Mouse (Mus musculus): ENCODE results near the gene Them7.
A peak's percentile ranks its signal among the peaks of the same experiment; 100 is the strongest.

Gene Them7

GRCm38 (mm10) chr2:105380757-105381319, 156.7 kb downstream of the Them7 start:
- DNase-seq = no peak

GRCm38 (mm10) chr2:105383063-105383462, 158.9 kb downstream of the Them7 start:
- DNase-seq = no peak

GRCm38 (mm10) chr2:105384998-105385397, 160.9 kb downstream of the Them7 start:
- no peak for DNase-seq

- DNase-seq = no peak
These were observed 162.3 kb downstream of the Them7 start for GRCm38 (mm10) chr2:105386418-105386817.

GRCm38 (mm10) chr2:105389007-105389890, 165.1 kb downstream of the Them7 start:
- no peak for DNase-seq

GRCm38 (mm10) chr2:105390653-105391413, 166.7 kb downstream of the Them7 start:
- no peak for DNase-seq

GRCm38 (mm10) chr2:105391414-105391784, 167.3 kb downstream of the Them7 start:
- DNase-seq = no peak

GRCm38 (mm10) chr2:105392514-105392913, 168.4 kb downstream of the Them7 start:
- DNase-seq = no peak

- no peak for DNase-seq
These were observed 170.3 kb downstream of the Them7 start for GRCm38 (mm10) chr2:105394375-105394774.

GRCm38 (mm10) chr2:105396066-105396465, 171.9 kb downstream of the Them7 start:
- no peak for DNase-seq

- DNase-seq = no peak
These were observed 173.5 kb downstream of the Them7 start for GRCm38 (mm10) chr2:105397446-105398211.

GRCm38 (mm10) chr2:105398636-105399084, 174.5 kb downstream of the Them7 start:
- peak; percentile 52 for DNase-seq

- peak; percentile 77 to 79 for DNase-seq
These were observed 175.2 kb downstream of the Them7 start, which contains the start of gene Rcn1 for GRCm38 (mm10) chr2:105399085-105399891. Gene Rcn1 (minus strand): TSS chr2:105399319.

- DNase-seq = no peak
These were observed 176.4 kb downstream of the Them7 start for GRCm38 (mm10) chr2:105400558-105400957.

- no peak for DNase-seq
These were observed 178.1 kb downstream of the Them7 start for GRCm38 (mm10) chr2:105402180-105402579.

- DNase-seq = peak; percentile 15 to 22
These were observed 184.4 kb downstream of the Them7 start for GRCm38 (mm10) chr2:105408511-105408910.

- no peak for DNase-seq
These were observed 185.1 kb downstream of the Them7 start for GRCm38 (mm10) chr2:105409253-105409652.

- DNase-seq = no peak
These were observed 190.2 kb downstream of the Them7 start for GRCm38 (mm10) chr2:105414309-105414708.

- no peak for DNase-seq
These were observed 192.0 kb downstream of the Them7 start for GRCm38 (mm10) chr2:105416046-105416659.

GRCm38 (mm10) chr2:105416660-105417348, 192.7 kb downstream of the Them7 start:
- DNase-seq = no peak

- no peak for DNase-seq
These were observed 193.5 kb downstream of the Them7 start for GRCm38 (mm10) chr2:105417663-105418062.

Measured in lung, adult 18-20 months (tissue).